Mouse (Mus musculus) liver, embryonic 14.5 days (tissue): ENCODE measurements at regions not wholly inside any gene's neighbourhood (a gene's known extent, or its start where the extent isn't known, plus 50 kb on each side); places are given as distances from the start of the nearest gene placed in this dataset.

Source experiments
- CTCF ChIP-seq: IDR thresholded peaks from 2 replicates; pipeline ENCODE4 v1.5.1; 2016; ENCODE audit warnings: antibody characterized with exemption, low read depth, control low read depth
- EP300 ChIP-seq: IDR thresholded peaks from 2 replicates; pipeline ENCODE4 v1.6.1; 2016; ENCODE audit warnings: antibody characterized with exemption, low read depth

- TF ChIP-seq EP300 (no peak), CTCF (no peak)
Observed at GRCm38 (mm10) chr5:41975535-41975934, 92.2 kb upstream of the Gm16223 start.
